Mouse (Mus musculus): ENCODE data around the gene Fggy.

- TF ChIP-seq CHD2 (IDR thresholded peaks at IDR 0.05; ENCODE audit: low read depth, low read length) (no peak), ZC3H11A (IDR thresholded peaks at IDR 0.05; ENCODE audit: borderline replicate concordance, low read depth, low read length) (no peak), ZNF384 (IDR thresholded peaks at IDR 0.05; ENCODE audit: low read depth, low read length) (no peak), HCFC1 (IDR thresholded peaks at IDR 0.05; ENCODE audit: borderline replicate concordance, insufficient read depth, low read length) (no peak), MAFK (IDR thresholded peaks at IDR 0.05; ENCODE audit: insufficient read depth, low read depth, low read length) (no peak)
Measured at GRCm38 (mm10) chr4:95644048-95644447, 86.7 kb downstream of the Fggy start.

Measured in ES-E14 (cell line).